Mouse (Mus musculus): ENCODE data around the gene Zscan25.

GRCm38 (mm10) chr5:145290697-145291096 lies 10.4 kb downstream of the Zscan25 start:
- TF ChIP-seq CTCF (IDR thresholded peaks at IDR 0.05; ENCODE audit: low read depth) (no peak), EP300 (optimal IDR thresholded peaks at IDR 0.05) (no peak)
